Mouse (Mus musculus): ENCODE measurements around the gene Casp8.
"Not testable (repeated sequence)": the region's sequence is repeated elsewhere in the genome, so short reads cannot be mapped to it uniquely, and the experiment has no call there.

Casp8 gene

GRCm38 (mm10) chr1:58800644-58801043 lies 5.5 kb downstream of the Casp8 start:
- DNase-seq (ENCODE audit: low read depth) = not testable (repeated sequence)

GRCm38 (mm10) chr1:58801558-58802285 lies 6.5 kb downstream of the Casp8 start:
- DNase-seq (ENCODE audit: low read depth) = no peak

GRCm38 (mm10) chr1:58802322-58803273 lies 7.4 kb downstream of the Casp8 start:
- DNase-seq (ENCODE audit: low read depth) = no peak

GRCm38 (mm10) chr1:58803531-58803930 lies 8.4 kb downstream of the Casp8 start:
- no peak for DNase-seq (ENCODE audit: low read depth)

- DNase-seq (ENCODE audit: low read depth) = no peak
Observed at GRCm38 (mm10) chr1:58806651-58807050, 11.5 kb downstream of the Casp8 start.

GRCm38 (mm10) chr1:58826319-58826718 lies 31.1 kb downstream of the Casp8 start:
- no peak for DNase-seq (ENCODE audit: low read depth)

GRCm38 (mm10) chr1:58830741-58831140 lies 35.6 kb downstream of the Casp8 start:
- no peak for DNase-seq (ENCODE audit: low read depth)

GRCm38 (mm10) chr1:58832198-58832597 lies 37.0 kb downstream of the Casp8 start:
- DNase-seq (ENCODE audit: low read depth) = no peak

- not testable (repeated sequence) for DNase-seq (ENCODE audit: low read depth)
Observed at GRCm38 (mm10) chr1:58856811-58857210, 61.6 kb downstream of the Casp8 start.

GRCm38 (mm10) chr1:58859131-58859530 lies 64.0 kb downstream of the Casp8 start:
- not testable (repeated sequence) for DNase-seq (ENCODE audit: low read depth)

GRCm38 (mm10) chr1:58859738-58860365 lies 64.7 kb downstream of the Casp8 start:
- DNase-seq (ENCODE audit: low read depth) = not testable (repeated sequence)

GRCm38 (mm10) chr1:58860586-58860985 lies 65.4 kb downstream of the Casp8 start:
- not testable (repeated sequence) for DNase-seq (ENCODE audit: low read depth)

GRCm38 (mm10) chr1:58876500-58876899 lies 81.3 kb downstream of the Casp8 start:
- DNase-seq (ENCODE audit: low read depth) = not testable (repeated sequence)

- not testable (repeated sequence) for DNase-seq (ENCODE audit: low read depth)
Observed at GRCm38 (mm10) chr1:58879291-58879690, 84.1 kb downstream of the Casp8 start.

GRCm38 (mm10) chr1:58883279-58883678 lies 88.1 kb downstream of the Casp8 start:
- DNase-seq (ENCODE audit: low read depth) = not testable (repeated sequence)

GRCm38 (mm10) chr1:58885646-58886045 lies 90.5 kb downstream of the Casp8 start:
- no peak for DNase-seq (ENCODE audit: low read depth)

- DNase-seq (ENCODE audit: low read depth) = no peak
Observed at GRCm38 (mm10) chr1:58889826-58890546, 94.8 kb downstream of the Casp8 start.

GRCm38 (mm10) chr1:58890697-58891290 lies 95.6 kb downstream of the Casp8 start:
- not testable (repeated sequence) for DNase-seq (ENCODE audit: low read depth)

- DNase-seq (ENCODE audit: low read depth) = not testable (repeated sequence)
Observed at GRCm38 (mm10) chr1:58891481-58892170, 96.5 kb downstream of the Casp8 start.

GRCm38 (mm10) chr1:58892386-58892785 lies 97.2 kb downstream of the Casp8 start:
- DNase-seq (ENCODE audit: low read depth) = not testable (repeated sequence)

All from c-Kit-positive CD71-positive TER-119-negative erythroid progenitor cells, embryonic 14.5 days (primary cell).